Mouse (Mus musculus) ES-E14 (cell line): Measurements from ENCODE around the gene 6430550D23Rik.

ENCODE experiments used
- CHD2 ChIP-seq: IDR thresholded peaks from 2 replicates; pipeline ENCODE4 v1.6.1; 2014; ENCODE audit warnings: mild to moderate bottlenecking, low read depth, low read length, inconsistent platforms
- HCFC1 ChIP-seq: IDR thresholded peaks from 2 replicates; pipeline ENCODE4 v1.6.1; 2012; ENCODE audit warnings: low read length, inconsistent platforms, borderline replicate concordance; ENCODE audit not compliant: insufficient read depth
- MAFK ChIP-seq: IDR thresholded peaks from 2 replicates; pipeline ENCODE4 v1.6.1; 2014; ENCODE audit warnings: mild to moderate bottlenecking, low read depth, low read length, inconsistent platforms; ENCODE audit not compliant: insufficient read depth
- ZC3H11A ChIP-seq: IDR thresholded peaks from 2 replicates; pipeline ENCODE4 v1.6.1; 2012; ENCODE audit warnings: low read depth, mild to moderate bottlenecking, inconsistent platforms, low read length, borderline replicate concordance
- ZNF384 ChIP-seq: IDR thresholded peaks from 2 replicates; pipeline ENCODE4 v1.6.1; 2012; ENCODE audit warnings: low read depth, low read length, inconsistent platforms

GRCm38 (mm10) chr2:156007888-156008532 lies at the start of gene 6430550D23Rik, which contains the start of gene Ergic3:
- TF ChIP-seq ZC3H11A, result no peak
- TF ChIP-seq ZNF384, result no peak
- TF ChIP-seq CHD2, result no peak
- peak; percentile 73 for TF ChIP-seq HCFC1
- TF ChIP-seq MAFK, result no peak
